Mouse (Mus musculus) brain, adult 2 months (tissue): Measurements from ENCODE around the gene Il4ra.

Experiments
- DNase-seq: peaks from one replicate; pipeline ENCODE4 v3.0.0; 2011; ENCODE audit warnings: low read depth, low spot score

The Il4ra gene

GRCm38 (mm10) chr7:125549916-125550315, 2.0 kb upstream of the Il4ra start:
- DNase-seq = no peak

- no peak for DNase-seq
Observed at GRCm38 (mm10) chr7:125550881-125551381, 989 bp upstream of the Il4ra start.

- DNase-seq = no peak
Observed at GRCm38 (mm10) chr7:125552851-125553555, 1.1 kb downstream of the Il4ra start.

- DNase-seq = no peak
Observed at GRCm38 (mm10) chr7:125553653-125554428, 1.9 kb downstream of the Il4ra start.

- DNase-seq = no peak
Observed at GRCm38 (mm10) chr7:125554456-125555114, 2.7 kb downstream of the Il4ra start.

- peak; percentile 45 for DNase-seq
Observed at GRCm38 (mm10) chr7:125555351-125555872, 3.5 kb downstream of the Il4ra start.

- no peak for DNase-seq
Observed at GRCm38 (mm10) chr7:125556096-125556495, 4.2 kb downstream of the Il4ra start.

- no peak for DNase-seq
Observed at GRCm38 (mm10) chr7:125556865-125557264, 4.9 kb downstream of the Il4ra start.

GRCm38 (mm10) chr7:125558401-125558945, 6.6 kb downstream of the Il4ra start:
- no peak for DNase-seq

GRCm38 (mm10) chr7:125558997-125559396, 7.1 kb downstream of the Il4ra start:
- no peak for DNase-seq

GRCm38 (mm10) chr7:125559537-125559936, 7.6 kb downstream of the Il4ra start:
- DNase-seq = no peak

- DNase-seq = no peak
Observed at GRCm38 (mm10) chr7:125560146-125560785, 8.3 kb downstream of the Il4ra start.

GRCm38 (mm10) chr7:125561085-125561690, 9.3 kb downstream of the Il4ra start:
- peak; percentile 65 for DNase-seq

GRCm38 (mm10) chr7:125562413-125562812, 10.5 kb downstream of the Il4ra start:
- no peak for DNase-seq

GRCm38 (mm10) chr7:125563093-125563492, 11.2 kb downstream of the Il4ra start:
- no peak for DNase-seq

GRCm38 (mm10) chr7:125564316-125565024, 12.6 kb downstream of the Il4ra start:
- DNase-seq = no peak

- DNase-seq = no peak
Observed at GRCm38 (mm10) chr7:125565516-125566285, 13.8 kb downstream of the Il4ra start.

- no peak for DNase-seq
Observed at GRCm38 (mm10) chr7:125566420-125566819, 14.5 kb downstream of the Il4ra start.

GRCm38 (mm10) chr7:125568888-125569287, 17.0 kb downstream of the Il4ra start:
- no peak for DNase-seq
